Mouse (Mus musculus): ENCODE measurements around the gene Ltb.

The Ltb gene

GRCm38 (mm10) chr17:35193881-35194843, at the start of gene Ltb:
Ltb (plus strand) TSS chr17:35194439.
- DNase-seq: peak; percentile 95

- no peak for DNase-seq
Measured at GRCm38 (mm10) chr17:35146139-35146538, 48.1 kb upstream of the Ltb start.

- DNase-seq: no peak
Measured at GRCm38 (mm10) chr17:35147348-35147747, 46.9 kb upstream of the Ltb start.

GRCm38 (mm10) chr17:35147922-35148639, 46.2 kb upstream of the Ltb start:
- no peak for DNase-seq

DNA sequence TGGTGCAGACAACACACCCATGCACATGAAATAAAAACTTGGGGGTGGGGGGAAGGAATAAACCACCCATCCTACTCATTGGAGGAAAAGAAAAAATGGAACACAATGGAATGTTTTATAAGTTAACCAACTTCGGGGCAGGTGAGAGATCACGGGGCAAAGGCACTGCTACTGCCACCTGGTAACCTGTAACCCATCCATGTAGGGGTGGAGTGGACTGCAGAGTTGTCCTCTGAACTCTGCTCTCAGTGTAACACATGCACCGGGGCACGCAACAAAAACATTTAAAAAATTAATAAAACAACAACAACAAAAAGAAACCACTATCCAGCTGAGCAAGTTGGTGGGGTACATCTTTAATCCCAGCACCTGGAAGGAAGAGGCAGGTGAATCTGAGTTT, 42.1 kb upstream of the Ltb start:
- no peak for DNase-seq

DNA sequence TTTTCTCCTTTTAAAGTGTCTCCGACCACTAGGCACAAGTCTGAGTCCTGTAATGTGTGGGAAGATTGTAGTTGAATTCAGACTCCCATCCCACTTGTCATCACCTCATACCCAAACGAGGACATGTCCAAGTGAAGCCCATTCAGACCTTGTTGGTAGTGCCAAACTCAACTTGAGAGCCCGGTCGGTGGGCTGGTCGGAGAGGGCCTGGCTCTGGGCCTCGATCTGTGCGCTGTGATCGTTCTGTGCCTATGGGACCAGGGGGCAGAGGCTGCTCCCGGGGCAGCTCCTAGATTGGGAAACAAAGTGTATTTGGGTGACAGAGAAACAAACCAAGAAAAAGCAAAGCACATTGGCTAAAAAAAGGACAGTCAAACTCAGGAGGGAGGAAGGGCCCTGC, 41.2 kb upstream of the Ltb start:
- peak; percentile 90 for DNase-seq

DNA sequence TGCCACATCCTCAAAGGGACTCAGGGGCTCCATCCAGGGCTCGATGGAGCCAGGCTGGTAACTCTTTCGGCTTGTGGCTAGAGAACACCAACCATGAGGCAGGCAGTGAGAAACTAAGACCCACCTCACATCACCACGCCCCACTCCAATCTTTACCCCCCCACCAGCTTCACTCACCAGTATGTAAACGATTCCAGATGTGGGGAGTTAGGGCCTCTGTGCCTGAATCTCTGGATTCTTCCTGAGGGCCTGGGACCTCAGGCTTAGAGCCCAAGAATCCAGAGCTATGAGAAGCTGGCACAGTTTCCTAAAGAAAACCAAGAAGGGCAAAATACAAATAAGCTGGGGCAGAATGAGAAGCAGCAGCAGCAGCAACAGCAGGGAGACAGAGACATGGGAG, 40.3 kb upstream of the Ltb start:
- DNase-seq: no peak

GRCm38 (mm10) chr17:35154616-35155015, 39.6 kb upstream of the Ltb start:
- peak; percentile 92 for DNase-seq

DNA sequence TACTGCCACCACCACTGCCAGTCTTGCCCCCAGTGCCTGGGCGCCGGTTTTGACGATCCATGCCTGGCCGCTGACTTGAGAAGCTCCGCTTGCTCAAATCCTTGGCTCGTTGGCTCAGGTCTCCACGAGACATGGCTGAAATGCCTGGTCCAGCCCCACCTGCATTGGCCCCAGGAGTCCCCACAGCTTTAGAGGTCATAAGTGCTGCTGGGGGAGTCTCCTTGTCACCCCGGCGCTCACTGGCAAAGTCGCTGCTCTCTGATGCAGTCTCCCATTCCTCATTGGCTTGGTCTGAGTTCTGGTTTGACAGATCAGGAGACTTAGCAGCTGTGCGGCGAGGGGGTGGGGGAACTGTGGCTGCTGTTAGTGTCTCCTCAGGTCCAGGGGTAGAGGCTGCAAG, 38.8 kb upstream of the Ltb start:
- peak; percentile 93 for DNase-seq

DNA sequence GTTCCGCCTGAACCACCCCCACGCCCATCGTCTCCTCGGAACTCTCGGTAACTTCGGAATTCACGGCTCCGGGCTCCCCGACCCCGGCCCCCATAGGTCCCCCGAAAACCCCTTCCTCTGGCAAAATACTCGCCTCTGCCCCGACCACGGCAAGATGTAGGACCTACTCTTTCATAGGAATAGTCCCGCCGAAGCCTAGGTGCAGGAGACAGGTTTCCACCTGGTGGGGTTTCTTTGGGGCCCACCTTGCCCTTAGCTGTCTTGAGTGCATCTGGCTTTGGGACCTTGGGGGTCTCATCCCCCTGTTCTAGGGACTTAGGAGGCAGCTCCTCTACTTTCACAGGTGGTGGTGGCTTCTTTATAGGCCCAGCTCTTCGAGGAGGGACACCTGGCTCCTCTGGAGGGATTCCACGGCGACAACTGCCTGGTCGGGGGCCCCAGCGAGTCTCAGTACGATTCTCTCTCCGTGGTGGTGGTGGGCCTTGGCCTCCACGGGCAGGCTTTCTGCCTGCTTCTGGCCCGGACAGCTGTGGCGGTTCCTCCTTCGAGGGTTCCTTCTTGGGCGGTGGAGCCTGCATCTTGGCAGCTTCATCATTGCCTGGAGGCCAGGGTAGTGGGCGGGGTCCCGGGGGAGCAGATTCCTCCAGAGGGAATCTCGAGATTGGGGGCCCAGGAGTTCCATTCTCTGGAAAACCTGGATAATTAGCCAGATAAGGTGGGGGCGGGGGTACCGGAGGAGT, 37.6 kb upstream of the Ltb start:
- peak; percentile 93 for DNase-seq

- DNase-seq: peak; percentile 91
Measured at GRCm38 (mm10) chr17:35157254-35157653, 37.0 kb upstream of the Ltb start.

GRCm38 (mm10) chr17:35157661-35158175, 36.5 kb upstream of the Ltb start:
- DNase-seq: peak; percentile 93

DNA sequence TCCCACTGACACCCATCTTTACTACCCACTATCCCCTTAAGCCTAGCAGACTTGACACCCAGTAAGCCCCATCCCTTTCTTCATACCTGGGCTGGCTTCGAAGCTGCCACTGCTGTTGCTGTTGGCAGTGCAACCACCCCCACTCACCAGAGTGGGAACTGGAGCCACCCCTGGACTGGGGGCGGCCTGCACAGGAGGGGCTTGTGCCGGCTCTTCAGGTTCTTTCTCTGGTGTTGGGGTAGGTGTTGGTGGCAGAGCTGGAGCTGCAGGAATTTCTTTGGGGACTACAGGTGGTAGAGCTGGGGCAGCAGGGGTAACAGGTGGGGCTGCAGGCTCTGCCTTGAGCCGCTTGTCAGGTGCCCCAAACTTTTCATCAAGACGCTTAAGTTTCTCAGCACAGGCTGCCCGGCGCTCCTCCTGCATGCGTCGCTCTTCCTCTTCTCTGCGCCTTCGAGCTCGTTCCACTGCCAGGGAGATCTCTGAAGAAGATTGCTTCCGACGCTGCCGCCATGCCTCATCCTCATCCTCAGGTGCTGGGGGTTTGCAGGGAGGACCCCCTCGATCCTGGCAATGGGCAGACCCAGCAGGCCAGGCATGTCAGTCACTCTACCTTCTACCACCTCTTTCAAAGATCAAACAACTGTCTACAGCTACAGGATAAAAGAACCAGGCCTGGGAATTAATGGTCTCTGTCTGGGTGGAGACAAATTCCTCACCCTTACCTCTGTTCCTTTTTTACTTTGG, 35.2 kb upstream of the Ltb start:
- peak; percentile 90 for DNase-seq

- DNase-seq: peak; percentile 91
Measured at GRCm38 (mm10) chr17:35159638-35160037, 34.6 kb upstream of the Ltb start.

DNA sequence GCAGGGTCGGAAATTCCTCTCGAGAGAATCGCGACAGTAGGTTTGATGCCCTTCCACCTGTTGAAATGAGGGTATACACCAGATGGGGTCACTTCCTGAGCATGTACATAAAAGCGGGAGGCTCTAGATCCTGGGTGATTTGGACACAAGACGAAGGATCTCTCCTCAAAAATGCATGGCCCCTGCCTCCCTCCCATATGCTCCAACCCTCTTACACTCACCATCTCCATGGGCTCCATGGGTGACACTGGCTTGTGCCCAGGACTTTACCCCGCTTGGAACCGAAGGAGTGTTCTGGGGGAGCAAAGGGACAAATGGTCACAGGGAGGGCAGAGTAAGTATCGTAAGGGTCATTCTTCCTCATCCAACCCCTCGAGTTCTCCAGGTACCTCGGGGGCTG, 32.8 kb upstream of the Ltb start:
- peak; percentile 92 for DNase-seq

DNA sequence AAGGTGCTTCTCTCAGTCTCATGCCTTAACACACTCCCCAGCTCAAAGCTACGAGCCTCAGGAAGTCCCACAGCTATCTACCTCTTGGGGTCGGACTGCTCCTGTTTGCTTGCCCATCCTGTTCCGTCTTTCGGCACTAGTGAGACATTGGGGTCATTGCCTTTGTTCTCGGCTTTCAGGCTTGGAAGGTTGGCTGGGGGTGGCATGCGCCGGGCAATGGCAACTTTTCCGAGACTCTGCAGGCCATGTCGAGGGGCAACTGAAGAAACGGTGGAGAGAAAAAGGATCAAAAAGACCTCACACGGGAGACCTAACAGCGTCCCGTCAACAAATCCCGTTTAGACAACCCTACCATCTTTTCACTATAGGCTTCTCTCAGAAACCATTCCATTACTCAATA, 32.1 kb upstream of the Ltb start:
- DNase-seq: peak; percentile 90

GRCm38 (mm10) chr17:35162730-35163129, 31.5 kb upstream of the Ltb start:
- DNase-seq: peak; percentile 95

DNA sequence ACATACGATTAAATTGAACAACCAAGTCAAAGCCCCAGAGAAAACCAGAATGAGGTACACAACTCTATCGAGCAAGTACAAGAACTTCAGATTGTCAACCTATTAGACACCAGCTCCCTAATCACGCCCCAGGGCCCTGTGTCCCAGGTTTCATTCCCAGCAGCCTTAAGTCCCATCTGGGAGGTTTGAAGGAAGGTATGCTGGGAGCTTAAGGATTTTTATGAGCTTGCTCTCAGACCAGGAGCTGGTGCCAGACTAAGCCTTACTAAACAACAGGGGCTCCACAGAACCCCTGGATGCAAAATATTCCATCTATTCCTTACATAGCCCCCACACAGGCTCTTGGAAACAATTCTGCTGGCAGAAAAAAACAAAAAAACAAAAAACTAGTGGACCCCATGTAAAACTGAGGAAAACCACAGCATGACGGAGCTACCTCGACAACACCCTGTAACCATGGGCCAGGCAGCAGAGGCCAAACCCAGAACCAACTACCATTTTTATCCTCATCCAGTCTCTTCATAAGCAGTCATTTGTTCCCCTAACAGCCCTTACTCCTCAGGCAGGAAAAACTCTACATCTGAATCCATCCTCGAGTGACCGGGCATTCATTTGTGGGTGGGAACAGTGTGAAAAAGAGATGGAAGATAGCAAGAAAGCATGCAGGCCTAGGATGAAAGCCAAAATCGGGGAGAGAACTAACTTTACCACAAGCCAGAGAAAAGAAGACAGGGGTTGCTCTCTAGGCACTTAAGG, 30.7 kb upstream of the Ltb start:
- DNase-seq: peak; percentile 94

DNA sequence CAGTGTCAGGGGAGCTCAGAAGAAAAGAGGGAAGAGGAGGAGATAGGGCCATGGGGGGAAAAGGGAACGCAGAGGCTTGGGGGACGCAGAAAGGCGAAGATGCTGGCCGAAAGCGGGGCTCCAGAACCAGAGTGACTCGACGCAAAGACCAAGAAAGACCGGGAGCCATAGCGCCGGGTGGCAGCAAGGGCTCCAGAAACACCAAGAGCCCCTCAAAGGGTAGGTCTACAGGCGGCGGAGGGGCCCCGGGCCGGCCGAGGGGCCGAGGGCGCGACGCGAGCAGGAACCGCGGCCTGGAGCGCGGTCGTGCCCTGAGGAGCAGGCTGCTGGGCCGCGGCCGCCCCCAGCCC, 30.0 kb upstream of the Ltb start:
- DNase-seq: no peak

DNA sequence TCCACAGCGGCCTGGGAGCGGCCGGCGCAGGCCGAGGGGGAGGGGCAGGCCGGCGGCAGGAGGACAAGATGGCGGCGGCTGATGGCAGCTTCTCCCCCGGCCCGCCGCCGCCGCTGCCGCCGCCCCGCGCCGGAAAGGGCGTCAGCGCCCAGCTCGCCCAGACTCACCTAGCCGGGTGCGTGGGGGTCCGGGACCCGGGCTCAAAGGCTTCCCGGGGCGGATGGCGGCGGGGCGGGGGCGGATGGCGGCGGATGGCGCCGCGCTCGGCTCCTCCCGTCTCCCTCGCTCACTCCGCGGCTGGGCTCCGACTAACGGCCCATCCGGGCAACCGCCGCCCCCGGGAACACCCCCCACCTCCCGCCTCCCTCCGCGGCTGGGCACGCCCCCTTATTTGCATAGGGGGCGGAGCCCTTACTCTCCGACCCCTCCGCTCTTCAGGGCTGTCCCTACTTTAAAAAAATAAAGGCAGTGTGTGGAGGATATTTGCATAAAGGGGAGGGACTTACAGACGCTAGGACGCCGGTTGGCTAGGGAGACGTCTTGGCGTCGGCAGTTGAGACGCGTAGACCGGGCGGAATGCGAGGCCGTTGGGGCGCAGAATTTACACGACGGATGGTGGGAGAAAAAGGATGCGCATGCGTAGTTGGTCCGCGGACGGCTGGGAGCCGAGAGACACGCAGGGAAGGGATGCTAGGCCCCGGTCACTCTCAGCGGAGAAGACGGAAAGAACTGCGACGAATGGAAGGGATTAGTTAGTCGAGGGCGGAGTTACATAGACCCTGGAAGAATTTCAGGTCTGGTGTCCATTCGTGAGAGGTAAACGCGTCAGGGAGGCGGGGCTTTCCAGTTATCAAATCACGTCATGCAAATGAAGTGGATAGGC, 29.4 kb upstream of the Ltb start, which contains the start of gene Prrc2a:
Gene Prrc2a (minus strand): TSS at position 330 of the 883 bp plus-strand sequence.
- peak; percentile 100 for DNase-seq
